Mouse (Mus musculus) thymus, adult 2 months (tissue): ENCODE data around the gene Mrtfa. TPM values are rescaled to one million over a fixed set of nuclear protein-coding genes. Genes with fewer than 3 reads are reported as not detected.

Source experiments
- DNase-seq: peaks from one replicate; pipeline ENCODE4 v3.0.0; 2021
- H3K27ac ChIP-seq: fragments of 200-500 bp; 2 replicates; pipeline ENCODE4 v1.5.1; 2012; ENCODE audit warnings: low read length, control low read depth; ENCODE audit not compliant: control insufficient read depth, insufficient read depth
- H3K27me3 ChIP-seq: fragments of 200-500 bp; 2 replicates; pipeline ENCODE4 v1.6.1; 2012; ENCODE audit warnings: mild to moderate bottlenecking, low read length, moderate library complexity, mixed read lengths; ENCODE audit not compliant: control insufficient read depth, insufficient read depth
- H3K36me3 ChIP-seq: fragments of 200-500 bp; 2 replicates; pipeline ENCODE4 v1.6.1; 2012; ENCODE audit warnings: mild to moderate bottlenecking, low read length, moderate library complexity; ENCODE audit not compliant: control insufficient read depth, insufficient read depth
- H3K4me1 ChIP-seq: fragments of 200-500 bp; replicated peaks from 2 replicates; pipeline ENCODE4 v1.6.1; 2012; ENCODE audit warnings: low read length; ENCODE audit not compliant: control insufficient read depth, insufficient read depth
- H3K4me3 ChIP-seq: fragments of 200-500 bp; 2 replicates; pipeline ENCODE4 v1.5.1; 2012; ENCODE audit warnings: mild to moderate bottlenecking, low read length, control low read depth, moderate library complexity; ENCODE audit not compliant: control insufficient read depth, insufficient read depth
- CTCF ChIP-seq: fragments of 200-500 bp; IDR thresholded peaks from 2 replicates; pipeline ENCODE4 v1.5.1; 2012; ENCODE audit warnings: mild to moderate bottlenecking, control low read depth, low read length, moderate library complexity, borderline replicate concordance; ENCODE audit not compliant: control insufficient read depth, poor library complexity, insufficient read depth; ENCODE audit errors: extremely low read depth
- POLR2A ChIP-seq: fragments of 200-500 bp; IDR thresholded peaks from 2 replicates; pipeline ENCODE4 v1.6.1; 2012; ENCODE audit warnings: mild to moderate bottlenecking, low read length, control low read depth, moderate library complexity; ENCODE audit not compliant: control insufficient read depth, poor library complexity, insufficient read depth; ENCODE audit errors: extremely low read depth
- WGBS: fragments of 180-500 bp; shearing (Covaris S2); methylation state at CpG from one replicate; pipeline ENCODE4 v1.1.7; 2018; 5-methylcytosine and 5-hydroxymethylcytosine counted together
- polyA plus RNA-seq: library from polyadenylated mRNA; depleted of rRNA; stranded (reverse); fragments of >200 nt; gene quantifications from 2 replicates; pipeline ENCODE4 v1.2.3, GENCODE M21; 2012

Mrtfa gene
- polyA plus RNA-seq, 1 experiment: 114 TPM

GRCm38 (mm10) chr15:81231325-81231724 is 40.8 kb upstream of the Mrtfa start:
- no peak for DNase-seq
- TF ChIP-seq POLR2A (no peak), CTCF (no peak)
- no peak overlapping the region for H3K4me3 ChIP-seq
- no peaks in the 10 kb centered on the region for H3K36me3 ChIP-seq
- no peak overlapping the region for H3K27ac ChIP-seq
- H3K4me1 ChIP-seq: no peaks in the 10 kb centered on the region
- WGBS: 75% methylated on average over 7 of the region's 7 CpGs
- H3K27me3 ChIP-seq: no peaks in the 10 kb centered on the region; the same call in 1 of the 2 replicates

GRCm38 (mm10) chr15:81229791-81230190 is 39.2 kb upstream of the Mrtfa start:
- Histone ChIP-seq H3K27me3 (no peaks in the 10 kb centered on the region), H3K4me1 (no peaks in the 10 kb centered on the region), H3K27ac (no peak overlapping the region), H3K4me3 (no peak overlapping the region), H3K36me3 (no peaks in the 10 kb centered on the region)
- no peak for DNase-seq
- TF ChIP-seq POLR2A (no peak), CTCF (no peak)
- 91% methylated on average over 3 of the region's 3 CpGs for WGBS

GRCm38 (mm10) chr15:81228258-81228657 is 37.7 kb upstream of the Mrtfa start:
- H3K27me3 ChIP-seq: no peaks in the 10 kb centered on the region
- H3K36me3 ChIP-seq: no peaks in the 10 kb centered on the region
- H3K27ac ChIP-seq: no peak overlapping the region
- 94% methylated on average over 3 of the region's 3 CpGs for WGBS
- no peak overlapping the region for H3K4me3 ChIP-seq
- TF ChIP-seq POLR2A (no peak), CTCF (no peak)
- no peak for DNase-seq
- no peaks in the 10 kb centered on the region for H3K4me1 ChIP-seq

- 95% methylated on average over 3 of the region's 3 CpGs for WGBS
- no peak overlapping the region for H3K4me3 ChIP-seq
- TF ChIP-seq CTCF (no peak), POLR2A (no peak)
- H3K4me1 ChIP-seq: no peaks in the 10 kb centered on the region
- no peak overlapping the region for H3K27ac ChIP-seq
- no peak for DNase-seq
- H3K36me3 ChIP-seq: no peaks in the 10 kb centered on the region
- H3K27me3 ChIP-seq: no peaks in the 10 kb centered on the region
Observed at GRCm38 (mm10) chr15:81227275-81227674, 36.7 kb upstream of the Mrtfa start.

- Histone ChIP-seq H3K27ac (no peak overlapping the region), H3K4me1 (no peaks in the 10 kb centered on the region), H3K27me3 (no peaks in the 10 kb centered on the region), H3K36me3 (no peaks in the 10 kb centered on the region), H3K4me3 (no peak overlapping the region)
- no peak for DNase-seq
- TF ChIP-seq POLR2A: no peak
- TF ChIP-seq CTCF: no peak
- WGBS: 86% methylated on average over 4 of the region's 4 CpGs
Observed at GRCm38 (mm10) chr15:81226796-81227195, 36.2 kb upstream of the Mrtfa start.

GRCm38 (mm10) chr15:81225732-81226131 is 35.2 kb upstream of the Mrtfa start:
- Histone ChIP-seq H3K4me3 (no peak overlapping the region), H3K4me1 (no peaks in the 10 kb centered on the region), H3K36me3 (no peaks in the 10 kb centered on the region), H3K27ac (no peak overlapping the region), H3K27me3 (no peaks in the 10 kb centered on the region)
- DNase-seq: no peak
- 86% methylated on average over 6 of the region's 6 CpGs for WGBS
- TF ChIP-seq CTCF: no peak
- TF ChIP-seq POLR2A: no peak

- no peaks in the 10 kb centered on the region for H3K4me1 ChIP-seq
- no peak overlapping the region for H3K27ac ChIP-seq
- H3K27me3 ChIP-seq: no peaks in the 10 kb centered on the region
- no peak overlapping the region for H3K4me3 ChIP-seq
- DNase-seq: no peak
- H3K36me3 ChIP-seq: no peaks in the 10 kb centered on the region
- 96% methylated on average over 10 of the region's 10 CpGs for WGBS
- no peak for TF ChIP-seq CTCF
- no peak for TF ChIP-seq POLR2A
Observed at GRCm38 (mm10) chr15:81225016-81225415, 34.5 kb upstream of the Mrtfa start.
